Mouse (Mus musculus): ENCODE measurements around the gene Zzz3.

Zzz3 gene

GRCm38 (mm10) chr3:152466849-152467248, 71.6 kb downstream of the Zzz3 start:
- DNase-seq (ENCODE audit: low spot score) = no peak

GRCm38 (mm10) chr3:152467312-152467711, 72.0 kb downstream of the Zzz3 start:
- DNase-seq (ENCODE audit: low spot score) = no peak

GRCm38 (mm10) chr3:152468032-152468431, 72.8 kb downstream of the Zzz3 start:
- no peak for DNase-seq (ENCODE audit: low spot score)

- no peak for DNase-seq (ENCODE audit: low spot score)
Observed at GRCm38 (mm10) chr3:152468569-152469041, 73.3 kb downstream of the Zzz3 start.

GRCm38 (mm10) chr3:152469423-152470200, 74.3 kb downstream of the Zzz3 start:
- no peak for DNase-seq (ENCODE audit: low spot score)

- DNase-seq (ENCODE audit: low spot score) = no peak
Observed at GRCm38 (mm10) chr3:152470347-152470746, 75.1 kb downstream of the Zzz3 start.

- DNase-seq (ENCODE audit: low spot score) = no peak
Observed at GRCm38 (mm10) chr3:152472676-152473075, 77.4 kb downstream of the Zzz3 start.

GRCm38 (mm10) chr3:152474582-152475277, 79.5 kb downstream of the Zzz3 start:
- DNase-seq (ENCODE audit: low spot score) = no peak

GRCm38 (mm10) chr3:152475278-152475669, 80.0 kb downstream of the Zzz3 start:
- DNase-seq (ENCODE audit: low spot score) = no peak

GRCm38 (mm10) chr3:152475894-152476293, 80.6 kb downstream of the Zzz3 start:
- no peak for DNase-seq (ENCODE audit: low spot score)

GRCm38 (mm10) chr3:152477796-152478527, 82.7 kb downstream of the Zzz3 start:
- no peak for DNase-seq (ENCODE audit: low spot score)

- no peak for DNase-seq (ENCODE audit: low spot score)
Observed at GRCm38 (mm10) chr3:152478599-152479435, 83.5 kb downstream of the Zzz3 start.

- DNase-seq (ENCODE audit: low spot score) = no peak
Observed at GRCm38 (mm10) chr3:152480336-152480735, 85.1 kb downstream of the Zzz3 start.

GRCm38 (mm10) chr3:152482182-152482581, 86.9 kb downstream of the Zzz3 start:
- no peak for DNase-seq (ENCODE audit: low spot score)

GRCm38 (mm10) chr3:152483800-152484199, 88.5 kb downstream of the Zzz3 start:
- no peak for DNase-seq (ENCODE audit: low spot score)

- DNase-seq (ENCODE audit: low spot score) = no peak
Observed at GRCm38 (mm10) chr3:152484206-152484605, 88.9 kb downstream of the Zzz3 start.

GRCm38 (mm10) chr3:152488964-152489363, 93.7 kb downstream of the Zzz3 start:
- no peak for DNase-seq (ENCODE audit: low spot score)

GRCm38 (mm10) chr3:152490423-152490822, 95.2 kb downstream of the Zzz3 start:
- DNase-seq (ENCODE audit: low spot score) = no peak

- no peak for DNase-seq (ENCODE audit: low spot score)
Observed at GRCm38 (mm10) chr3:152492241-152492640, 97.0 kb downstream of the Zzz3 start.

GRCm38 (mm10) chr3:152493813-152494212, 98.5 kb downstream of the Zzz3 start:
- no peak for DNase-seq (ENCODE audit: low spot score)

- DNase-seq (ENCODE audit: low spot score) = no peak
Observed at GRCm38 (mm10) chr3:152494667-152495360, 99.5 kb downstream of the Zzz3 start.

Measured in urinary bladder, postnatal 10 days (tissue).